Mouse (Mus musculus): ENCODE results near the gene Olfr417.
"Not testable (repeated sequence)": the region's sequence is repeated elsewhere in the genome, so short reads cannot be mapped to it uniquely, and the experiment has no call there.

GRCm38 (mm10) chr1:174353636-174354035 is 11.3 kb upstream of the Olfr417 start:
- TF ChIP-seq POLR2A (IDR thresholded peaks at IDR 0.05; ENCODE audit: insufficient read length, low read depth); REST (IDR thresholded peaks at IDR 0.05; ENCODE audit: insufficient read depth, insufficient read length); CEBPB (IDR thresholded peaks at IDR 0.05; ENCODE audit: insufficient read depth, poor library complexity, severe bottlenecking); MYOD1 (IDR thresholded peaks at IDR 0.05; ENCODE audit: control insufficient read depth in 1 of 3, insufficient read length in 2 of 3, low read depth in 2 of 3); USF1 (IDR thresholded peaks at IDR 0.05; ENCODE audit: low read depth); TCF12 (IDR thresholded peaks at IDR 0.05; ENCODE audit: insufficient read depth, poor library complexity, severe bottlenecking); E2F4 (IDR thresholded peaks at IDR 0.05; ENCODE audit: insufficient read depth); POLR2AphosphoS2 (IDR thresholded peaks at IDR 0.05; ENCODE audit: insufficient read length, low read depth); TCF3 (IDR thresholded peaks at IDR 0.05; ENCODE audit: insufficient read length, low read depth): not testable (repeated sequence)
